Mouse (Mus musculus) right cerebral cortex, postnatal 36 days (tissue): ENCODE results near the gene Nat8f5.
"Not testable (repeated sequence)": the region's sequence is repeated elsewhere in the genome, so short reads cannot be mapped to it uniquely, and the experiment has no call there.

Source experiments
- DNase-seq, 2 experiments: peaks; one replicate each; pipeline ENCODE4 v3.0.0; 2022; ENCODE audit warnings: low spot score in 2 of 2, mixed read lengths in 1 of 2

The Nat8f5 gene

GRCm38 (mm10) chr6:85836098-85836497 lies 15.3 kb upstream of the Nat8f5 start:
- not testable (repeated sequence) for DNase-seq

- DNase-seq = not testable (repeated sequence)
Measured at GRCm38 (mm10) chr6:85835104-85835503, 14.3 kb upstream of the Nat8f5 start.

- DNase-seq = not testable (repeated sequence)
Measured at GRCm38 (mm10) chr6:85834504-85835100, 13.8 kb upstream of the Nat8f5 start.

GRCm38 (mm10) chr6:85831796-85832321 lies 11.1 kb upstream of the Nat8f5 start, which contains the start of gene Nat8:
Gene Nat8 (minus strand): TSS chr6:85832082.
- DNase-seq = no peak

- no peak for DNase-seq
Measured at GRCm38 (mm10) chr6:85829462-85829861, 8.7 kb upstream of the Nat8f5 start.

- no peak for DNase-seq
Measured at GRCm38 (mm10) chr6:85825886-85826285, 5.1 kb upstream of the Nat8f5 start.

- DNase-seq = no peak
Measured at GRCm38 (mm10) chr6:85823382-85824090, 2.8 kb upstream of the Nat8f5 start.

GRCm38 (mm10) chr6:85822286-85822685 lies 1.5 kb upstream of the Nat8f5 start:
- no peak for DNase-seq

- DNase-seq = no peak
Measured at GRCm38 (mm10) chr6:85818338-85818737, 2.4 kb downstream of the Nat8f5 start.

GRCm38 (mm10) chr6:85813339-85813738 lies 7.4 kb downstream of the Nat8f5 start:
- no peak for DNase-seq

- not testable (repeated sequence) for DNase-seq
Measured at GRCm38 (mm10) chr6:85810942-85811537, 9.7 kb downstream of the Nat8f5 start.

GRCm38 (mm10) chr6:85810514-85810913 lies 10.3 kb downstream of the Nat8f5 start:
- not testable (repeated sequence) for DNase-seq

- DNase-seq = not testable (repeated sequence)
Measured at GRCm38 (mm10) chr6:85809784-85810183, 11.0 kb downstream of the Nat8f5 start.

GRCm38 (mm10) chr6:85803180-85803579 lies 17.6 kb downstream of the Nat8f5 start:
- not testable (repeated sequence) for DNase-seq
